In genomic region chr1:60293921-60294320, GRCm38 (mm10) we compare ENCODE assay signal across 19 mouse cellular contexts. TPM values are rescaled to one million over a fixed set of nuclear protein-coding genes. Genes with fewer than 3 reads are reported as not detected.
DNase-seq lines count a peak whose midpoint lies in the region; ATAC-seq and TF ChIP-seq lines count a peak whose summit lies in the region.
"Had no signal": no experiment of that assay in that cellular context is flagged by ENCODE, and none has a peak within 500 bp of the region (broad histone marks: within the 10 kb centered on the region; RNA-seq: fewer than 3 reads in every experiment).

No protein-coding gene starts in this region.

- H3K4me3 ChIP-seq in liver, adult 2 months (ENCODE audit: insufficient read depth, low read depth, low read length) = no peak overlapping the region
- H3K4me3 ChIP-seq in liver, embryonic 11.5 days (ENCODE audit: low read depth, low read length) = no peak overlapping the region

- WGBS in liver, adult 2 months = 23% methylated on average over 1 of the region's 1 CpGs
- 87% methylated on average over 1 of the region's 1 CpGs for WGBS in liver, embryonic 11.5 days
- WGBS in large intestine, adult 2 months = 36% methylated on average over 1 of the region's 1 CpGs

- no peak overlapping the region for H3K9ac ChIP-seq in liver, adult 2 months (ENCODE audit: low read depth, low read length)
- no peak overlapping the region for H3K9ac ChIP-seq in liver, embryonic 11.5 days (ENCODE audit: low read depth, low read length)

- H3K36me3 ChIP-seq in liver, adult 2 months (ENCODE audit: control insufficient read depth, insufficient read depth, low read length) = peaks cover 44% of the 10 kb centered on the region
- no peaks in the 10 kb centered on the region for H3K36me3 ChIP-seq in liver, embryonic 11.5 days (ENCODE audit: control insufficient read depth, insufficient read depth, low read length)

- peak overlapping the region; percentile 80 for H3K27ac ChIP-seq in liver, adult 2 months (replicated peaks; ENCODE audit: insufficient read depth, low read depth, low read length)
- no peak overlapping the region for H3K27ac ChIP-seq in liver, embryonic 11.5 days (ENCODE audit: low read depth, low read length)

- no peaks in the 10 kb centered on the region for H3K79me2 ChIP-seq in liver, adult 2 months (ENCODE audit: control insufficient read depth, insufficient read depth, low read length)

- peaks cover 3% of the 10 kb centered on the region for H3K4me1 ChIP-seq in liver, adult 2 months (ENCODE audit: control insufficient read depth, insufficient read depth, low read length)
- H3K4me1 ChIP-seq in liver, embryonic 11.5 days (replicated peaks; ENCODE audit: control insufficient read depth, insufficient read depth, low read length) = no peaks in the 10 kb centered on the region

- no peak for ATAC-seq in liver, embryonic 11.5 days (replicated peaks; ENCODE audit: low FRiP score)
- ATAC-seq: activated CD4-positive, CD25-positive, alpha-beta regulatory T cell, adult 4 months; CD4-positive, CD25-positive, alpha-beta regulatory T cell, adult 4 months; Patski had no signal

- no peaks in the 10 kb centered on the region for H3K27me3 ChIP-seq in liver, adult 2 months (ENCODE audit: control insufficient read depth, insufficient read depth, low read length)
- no peaks in the 10 kb centered on the region for H3K27me3 ChIP-seq in liver, embryonic 11.5 days (replicated peaks; ENCODE audit: control insufficient read depth, insufficient read depth, low read length)
- H3K27me3 ChIP-seq: CH12.LX, Patski had no signal

- H3K4me2 ChIP-seq in liver, embryonic 11.5 days = no peak overlapping the region

- no peaks in the 10 kb centered on the region for H3K9me3 ChIP-seq in liver, embryonic 11.5 days (ENCODE audit: control insufficient read depth, low read length)
- H3K9me3 ChIP-seq: G1E had no signal

- peak; percentile 95 for DNase-seq in liver, adult 2 months (ENCODE audit: extremely low read depth, low read depth, low spot score)
- DNase-seq in liver, embryonic 11.5 days (ENCODE audit: low spot score) = no peak
- peak; percentile 7 for DNase-seq in large intestine, adult 2 months (ENCODE audit: low read depth, low spot score)
- DNase-seq in thymus, postnatal 36 days = no peak
- DNase-seq: adrenal gland, adult 2 months; adrenal gland, adult 8-10 months; adrenal gland, postnatal 10 days; adrenal gland, postnatal 14 days; adrenal gland, postnatal 25 days; adrenal gland, postnatal 36 days; B cell, adult 2 months; cerebellum, adult 11 months; cerebellum, adult 11-12 months; cerebellum, adult 18-20 months had no signal

- no peak for TF ChIP-seq CTCF in liver, adult 2 months (IDR thresholded peaks at IDR 0.05; ENCODE audit: low read depth, low read length)

- no peak for TF ChIP-seq POLR2A in liver, adult 2 months (IDR thresholded peaks at IDR 0.05; ENCODE audit: extremely low read depth, insufficient read depth, low read length)

RNA-seq across cellular contexts. Expression of gene Cyp20a1, which starts 49.2 kb away (rescaled TPM):
- 17.7 and 19.6 TPM in 2 replicates for total RNA-seq in liver, adult 2 months (2014; rRNA removed)
- polyA plus RNA-seq in liver, adult 2 months (2012; rRNA removed) = 3.6 and 4.0 TPM in 2 replicates
- 24.5 and 29.5 TPM in 2 replicates for polyA plus RNA-seq in liver, embryonic 11.5 days (2014; fragmentation: Nextera tagmentation; extraction: Ambion mirVana)
- polyA plus RNA-seq in large intestine, adult 2 months (2012; rRNA removed) = 3.7 and 4.5 TPM in 2 replicates

Comparison
In these comparisons a context has a peak if more than half of its experiments do, and no peak if none do; other contexts are left out.
1. DNase-seq: peak in liver, adult 2 months (single experiment) and large intestine, adult 2 months (single experiment); none in liver, embryonic 11.5 days (single experiment) and thymus, postnatal 36 days (0 of 2).